Comparison of ENCODE assay signal across 19 mouse cellular contexts in genomic region chr8:83090446-83090845, GRCm38 (mm10).
DNase-seq lines count a peak whose midpoint lies in the region; TF ChIP-seq lines count a peak whose summit lies in the region.
"Had no signal": no experiment of that assay in that cellular context is flagged by ENCODE, and none has a peak within 500 bp of the region (broad histone marks: within the 10 kb centered on the region; RNA-seq: fewer than 3 reads in every experiment).

No protein-coding gene starts in this region.

- TF ChIP-seq POLR2A in CH12.LX (IDR thresholded peaks at IDR 0.05; ENCODE audit: low read depth, low read length): no peak

- peak; percentile 41 for TF ChIP-seq EP300 in CH12.LX (IDR thresholded peaks at IDR 0.05; ENCODE audit: low read length)

- in situ Hi-C loops in CH12.LX (cut with MboI; ENCODE audit: low pct_ligation_motif_present, low pct_unique_long_range_greater_than_20kb, low sequenced_read_pairs): loop anchor here (10.0 to 25.0 kb wide), 2 partner anchors 254 to 703 kb away; partner anchors contain the start of gene Mgat4d

- no peak overlapping the region for H3K9ac ChIP-seq in CH12.LX (ENCODE audit: insufficient read depth, low read depth)
- H3K9ac ChIP-seq: embryonic facial prominence, embryonic 12.5 days; forebrain, embryonic 13.5 days; forebrain, embryonic 15.5 days; forebrain, postnatal 0 days had no signal

- no peak overlapping the region for H3K27ac ChIP-seq in CH12.LX (ENCODE audit: insufficient read depth, low read depth)
- H3K27ac ChIP-seq: embryonic facial prominence, embryonic 10.5 days; embryonic facial prominence, embryonic 12.5 days; forebrain, embryonic 13.5 days; forebrain, embryonic 15.5 days had no signal

- H3K36me3 ChIP-seq in CH12.LX (replicated peaks in 1 of 2; ENCODE audit: control insufficient read depth in 1 of 2, insufficient read depth in 1 of 2, low read length in 1 of 2): no peaks in the 10 kb centered on the region
- H3K36me3 ChIP-seq in splenic B cell, adult 2 months (ENCODE audit: control insufficient read depth, insufficient read depth, low read length, poor library complexity, severe bottlenecking): no peaks in the 10 kb centered on the region
- H3K36me3 ChIP-seq: embryonic facial prominence, embryonic 10.5 days; embryonic facial prominence, embryonic 12.5 days; forebrain, embryonic 15.5 days had no signal

- H3K4me3 ChIP-seq in CH12.LX (replicated peaks in 1 of 3; ENCODE audit: low read depth in 2 of 3, low read length in 2 of 3, poor library complexity in 1 of 3): no peak overlapping the region
- H3K4me3 ChIP-seq: embryonic facial prominence, embryonic 10.5 days; embryonic facial prominence, embryonic 12.5 days; forebrain, embryonic 13.5 days; forebrain, embryonic 15.5 days had no signal

- DNase-seq in spleen, postnatal 36 days (ENCODE audit: low spot score in 2 of 2): peak; percentile 30 to 41
- no peak for DNase-seq in spleen, adult 18-20 months
- DNase-seq in CH12.LX (ENCODE audit: extremely low read depth): peak; percentile 71
- DNase-seq in splenic B cell, adult 2 months (ENCODE audit: low read depth, low spot score): peak; percentile 61
- no peak for DNase-seq in adrenal gland, postnatal 36 days
- no peak for DNase-seq in kidney, postnatal 25 days
- DNase-seq: adrenal gland, adult 8-10 months; adrenal gland, postnatal 14 days; cerebellum, adult 11 months; cerebellum, adult 2 months; cerebellum, adult 9-10 months; cerebellum, postnatal 10 days; cerebellum, postnatal 25 days; forebrain, postnatal 0 days had no signal

- peaks cover 0 to 51% of the 10 kb centered on the region in 2 experiments; a peak in 3 of 4 replicates for H3K4me1 ChIP-seq in CH12.LX (ENCODE audit: control insufficient read depth in 1 of 2, insufficient read depth in 2 of 2)
- H3K4me1 ChIP-seq: embryonic facial prominence, embryonic 10.5 days; embryonic facial prominence, embryonic 12.5 days; forebrain, embryonic 13.5 days; forebrain, embryonic 15.5 days had no signal

- H3K27me3 ChIP-seq in CH12.LX (replicated peaks): no peaks in the 10 kb centered on the region
- H3K27me3 ChIP-seq in splenic B cell, adult 2 months (ENCODE audit: control insufficient read depth, insufficient read depth, low read length, poor library complexity, severe bottlenecking): no peaks in the 10 kb centered on the region
- H3K27me3 ChIP-seq: embryonic facial prominence, embryonic 12.5 days; forebrain, embryonic 13.5 days; forebrain, embryonic 15.5 days; Patski had no signal

- no peaks in the 10 kb centered on the region for H3K9me3 ChIP-seq in CH12.LX (replicated peaks; ENCODE audit: low read length)
- H3K9me3 ChIP-seq: embryonic facial prominence, embryonic 10.5 days; embryonic facial prominence, embryonic 12.5 days; forebrain, embryonic 13.5 days; forebrain, embryonic 15.5 days had no signal

- no peak for TF ChIP-seq CTCF in CH12.LX (conservative IDR thresholded peaks at IDR 0.05 in 1 of 2, IDR thresholded peaks at IDR 0.05 in 1 of 2; ENCODE audit: low read depth in 2 of 2, low read length in 2 of 2)

- 0 out of 2 replicates have a peak overlapping the region, but pooled peaks have one; percentile 0 for H3K4me2 ChIP-seq in CH12.LX (ENCODE audit: insufficient read depth, low read depth, poor library complexity, severe bottlenecking)
- H3K4me2 ChIP-seq: embryonic facial prominence, embryonic 12.5 days; forebrain, embryonic 13.5 days; forebrain, embryonic 15.5 days had no signal

- TF ChIP-seq RAD21 in CH12.LX (IDR thresholded peaks at IDR 0.05; ENCODE audit: low read depth, low read length): no peak

- H3K79me2 ChIP-seq in CH12.LX (replicated peaks; ENCODE audit: control insufficient read depth, extremely low read depth, insufficient read depth, poor library complexity, severe bottlenecking): no peaks in the 10 kb centered on the region

- dilution Hi-C loops in CH12.LX (cut with MboI; ENCODE audit: extremely low pct_ligation_motif_present, extremely low pct_unique_long_range_greater_than_20kb, low sequenced_read_pairs): no loop called here

TF ChIP-seq in CH12.LX, 34 proteins besides CTCF, POLR2A, EP300 and RAD21:
- peak; percentile 42; the same call in 1 of the 2 replicates for TF ChIP-seq ETS1 (conservative IDR thresholded peaks at IDR 0.05; ENCODE audit: low read depth, low read length)
- no peak for TF ChIP-seq PAX5 (IDR thresholded peaks at IDR 0.05; ENCODE audit: low read length)
- TF ChIP-seq MAX (IDR thresholded peaks at IDR 0.05; ENCODE audit: low read length): 0 out of 2 replicates have a peak, but pooled peaks have one; percentile 26
- TF ChIP-seq HCFC1 (IDR thresholded peaks at IDR 0.05; ENCODE audit: low read depth, low read length): peak; percentile 23; the same call in 1 of the 2 replicates
- TF ChIP-seq RCOR1 (conservative IDR thresholded peaks at IDR 0.05; ENCODE audit: low read depth, low read length): 0 out of 2 replicates have a peak, but pooled peaks have one; percentile 33
- peak; percentile 22; the same call in 1 of the 2 replicates for TF ChIP-seq IRF4 (IDR thresholded peaks at IDR 0.05; ENCODE audit: low read depth, low read length)
- peak; percentile 2; the same call in 1 of the 2 replicates for TF ChIP-seq SMC3 (IDR thresholded peaks at IDR 0.05; ENCODE audit: low read depth, low read length)
- no peak; the same call in 1 of the 2 replicates for TF ChIP-seq NRF1 (IDR thresholded peaks at IDR 0.05; ENCODE audit: low read depth, low read length)
- TF ChIP-seq TBP (conservative IDR thresholded peaks at IDR 0.05; ENCODE audit: low read depth, low read length): 0 out of 2 replicates have a peak, but pooled peaks have one; percentile 4
- TF ChIP-seq USF1 (IDR thresholded peaks at IDR 0.05; ENCODE audit: low read depth, low read length): no peak

Comparison
In these comparisons a context has a peak if more than half of its experiments do, and no peak if none do; other contexts are left out.
1. DNase-seq: peak in spleen, postnatal 36 days (2 of 2), CH12.LX (single experiment) and splenic B cell, adult 2 months (single experiment); none in spleen, adult 18-20 months (0 of 2), adrenal gland, postnatal 36 days (0 of 2) and kidney, postnatal 25 days (0 of 2).